Mouse (Mus musculus) lung, embryonic 14.5 days (tissue): ENCODE data around the gene Ppbp. TPM values are rescaled to one million over a fixed set of nuclear protein-coding genes. Genes with fewer than 3 reads are reported as not detected.
A peak's percentile ranks its signal among the peaks of the same experiment; 100 is the strongest.
"Not testable (repeated sequence)": the region's sequence is repeated elsewhere in the genome, so short reads cannot be mapped to it uniquely, and the experiment has no call there.

Experiments used
- ATAC-seq: fragments of 200-750 bp; cut with Nextera tagmentation; 2 replicates; pipeline ENCODE4 v1.8.0; 2017; ENCODE audit warnings: mild to moderate bottlenecking, moderate TSS enrichment, moderate library complexity; ENCODE audit not compliant: insufficient read depth
- DNase-seq: peaks from one replicate; pipeline ENCODE4 v3.0.0-alpha.2; 2015
- H3K27ac ChIP-seq: fragments of 300-500 bp; sonication (generic); 2 replicates; pipeline ENCODE4 v1.5.1; 2014; ENCODE audit warnings: low read depth, mild to moderate bottlenecking, moderate library complexity
- H3K27me3 ChIP-seq: fragments of 300-500 bp; sonication (generic); 2 replicates; pipeline ENCODE4 v1.6.1; 2014; ENCODE audit warnings: low read length, control low read depth; ENCODE audit not compliant: insufficient read depth
- H3K36me3 ChIP-seq: fragments of 300-500 bp; sonication (generic); 2 replicates; pipeline ENCODE4 v1.6.1; 2014; ENCODE audit warnings: control low read depth; ENCODE audit not compliant: insufficient read depth
- H3K4me1 ChIP-seq: fragments of 300-500 bp; sonication (generic); 2 replicates; pipeline ENCODE4 v1.6.1; 2014; ENCODE audit warnings: antibody characterized with exemption, control low read depth; ENCODE audit not compliant: insufficient read depth
- H3K4me2 ChIP-seq: fragments of 300-500 bp; sonication (generic); 2 replicates; pipeline ENCODE4 v1.6.1; 2014; ENCODE audit warnings: mild to moderate bottlenecking
- H3K4me3 ChIP-seq: fragments of 300-500 bp; sonication (generic); 2 replicates; pipeline ENCODE4 v1.5.1; 2014; ENCODE audit warnings: low read depth, low read length
- H3K9ac ChIP-seq: fragments of 300-500 bp; sonication (generic); 2 replicates; pipeline ENCODE4 v1.6.1; 2014
- H3K9me3 ChIP-seq: fragments of 300-500 bp; sonication (generic); 2 replicates; pipeline ENCODE4 v1.6.1; 2016; ENCODE audit warnings: low read depth, low read length, control low read depth
- CTCF ChIP-seq: IDR thresholded peaks from 2 replicates; pipeline ENCODE4 v1.5.1; 2016; ENCODE audit warnings: antibody characterized with exemption, low read depth
- WGBS: fragments of 180-500 bp; shearing (Covaris S2); extraction: QIAGEN DNeasy Blood & Tissue Kit; methylation state at CpG from one replicate; pipeline ENCODE4 v1.1.7; 2014; 5-methylcytosine and 5-hydroxymethylcytosine counted together
- polyA plus RNA-seq: library from polyadenylated mRNA; unstranded; fragments of >200 nt; fragmentation: Nextera tagmentation; extraction: Ambion mirVana; gene quantifications from 2 replicates; pipeline ENCODE4 v1.2.1, GENCODE M21; 2014

Ppbp gene
- polyA plus RNA-seq, 1 experiment from 2014 or later, result 9.2 TPM

- Histone ChIP-seq H3K4me3 (peak within 1 kb of the TSS; percentile 22; the same call in 1 of the 2 replicates), H3K4me2 (peak within 1 kb of the TSS; percentile 66), H3K27ac (no peak within 1 kb of the TSS), H3K9ac (no peak within 1 kb of the TSS), H3K36me3 (no peaks in the 10 kb centered on the region), H3K27me3 (no peaks in the 10 kb centered on the region), H3K9me3 (no peaks in the 10 kb centered on the region), H3K4me1 (0 out of 2 replicates have a peak, but pooled peaks cover 5% of the 10 kb centered on the region)
- DNase-seq, result peak; percentile 67
- peak; percentile 56 for TF ChIP-seq CTCF
- peak; percentile 80; the same call in 1 of the 2 replicates for ATAC-seq
- 16% methylated on average over 24 of the region's 26 CpGs for WGBS
Measured at GRCm38 (mm10) chr5:90785659-90786588, 17.6 kb downstream of the Ppbp start, which contains the start of gene Cxcl3. Cxcl3 (plus strand) TSS chr5:90786103.

GRCm38 (mm10) chr5:90788114-90788513 lies 19.8 kb downstream of the Ppbp start:
- DNase-seq, result peak; percentile 32
- no peaks in the 10 kb centered on the region for H3K27me3 ChIP-seq
- 76% methylated on average over 4 of the region's 4 CpGs for WGBS

GRCm38 (mm10) chr5:90789306-90790073 lies 21.2 kb downstream of the Ppbp start:
- 63% methylated on average over 11 of the region's 11 CpGs for WGBS
- ATAC-seq (no peak), DNase-seq (no peak)
- Histone ChIP-seq H3K9ac (no peak overlapping the region), H3K36me3 (no peaks in the 10 kb centered on the region), H3K27ac (no peak overlapping the region), H3K4me2 (no peak overlapping the region), H3K27me3 (no peaks in the 10 kb centered on the region), H3K4me1 (0 out of 2 replicates have a peak, but pooled peaks cover 5% of the 10 kb centered on the region), H3K9me3 (no peaks in the 10 kb centered on the region), H3K4me3 (no peak overlapping the region)
- no peak for TF ChIP-seq CTCF

More at GRCm38 (mm10) chr5:90788114-90788513, 19.8 kb downstream of the Ppbp start:
- no peak overlapping the region for H3K4me3 ChIP-seq
- ATAC-seq, result no peak
- H3K27ac ChIP-seq, result no peak overlapping the region
- no peak overlapping the region for H3K4me2 ChIP-seq
- H3K36me3 ChIP-seq, result no peaks in the 10 kb centered on the region
- no peaks in the 10 kb centered on the region for H3K9me3 ChIP-seq
- H3K9ac ChIP-seq, result no peak overlapping the region
- 0 out of 2 replicates have a peak, but pooled peaks cover 5% of the 10 kb centered on the region for H3K4me1 ChIP-seq
- TF ChIP-seq CTCF, result peak; percentile 52

- H3K4me3 ChIP-seq, result no peak overlapping the region
- WGBS, result 34% methylated on average over 8 of the region's 8 CpGs
- no peaks in the 10 kb centered on the region for H3K27me3 ChIP-seq
- TF ChIP-seq CTCF, result no peak
- H3K27ac ChIP-seq, result no peak overlapping the region
- H3K9ac ChIP-seq, result no peak overlapping the region
- H3K4me2 ChIP-seq, result no peak overlapping the region
- H3K4me1 ChIP-seq, result 0 out of 2 replicates have a peak, but pooled peaks cover 5% of the 10 kb centered on the region
- no peaks in the 10 kb centered on the region for H3K36me3 ChIP-seq
- ATAC-seq (no peak), DNase-seq (peak; percentile 48)
- H3K9me3 ChIP-seq, result no peaks in the 10 kb centered on the region
Measured at GRCm38 (mm10) chr5:90790074-90790502, 21.8 kb downstream of the Ppbp start.

GRCm38 (mm10) chr5:90794195-90794625 lies 25.9 kb downstream of the Ppbp start, which contains the start of gene Cxcl15:
Cxcl15 (plus strand) TSS chr5:90794534.
- ATAC-seq, result peak; percentile 88
- H3K4me2 ChIP-seq, result peak within 1 kb of the TSS; percentile 35
- no peak within 1 kb of the TSS for H3K4me3 ChIP-seq
- H3K27ac ChIP-seq, result peak within 1 kb of the TSS; percentile 27
- H3K36me3 ChIP-seq, result no peaks in the 10 kb centered on the region
- TF ChIP-seq CTCF, result no peak
- H3K9me3 ChIP-seq, result no peaks in the 10 kb centered on the region
- 42% methylated on average over 5 of the region's 5 CpGs for WGBS
- H3K4me1 ChIP-seq, result 0 out of 2 replicates have a peak, but pooled peaks cover 5% of the 10 kb centered on the region
- no peak within 1 kb of the TSS for H3K9ac ChIP-seq
- peak; percentile 69 for DNase-seq
- H3K27me3 ChIP-seq, result no peaks in the 10 kb centered on the region

GRCm38 (mm10) chr5:90795392-90795791 lies 27.1 kb downstream of the Ppbp start:
- H3K4me2 ChIP-seq, result peak overlapping the region; percentile 20; the same call in 1 of the 2 replicates
- ATAC-seq, H3K9ac ChIP-seq, DNase-seq, H3K4me3 ChIP-seq, H3K36me3 ChIP-seq, H3K4me1 ChIP-seq, H3K27ac ChIP-seq, H3K9me3 ChIP-seq, H3K27me3 ChIP-seq: not testable (repeated sequence)
- WGBS, result 84% methylated on average over 2 of the region's 2 CpGs
